Mouse (Mus musculus) spleen, adult 2 months (tissue): ENCODE measurements around the gene Notch2. TPM values are rescaled to one million over a fixed set of nuclear protein-coding genes. Genes with fewer than 3 reads are reported as not detected.

Experiments used
- DNase-seq, 2 experiments: peaks; one replicate each; pipeline versions ENCODE4 v3.0.0 to v3.0.0-alpha.2; 2012 to 2021; ENCODE audit warnings: low spot score in 2 of 2, low read depth in 1 of 2
- H3K27ac ChIP-seq: fragments of 200-500 bp; 2 replicates; pipeline ENCODE4 v1.5.1; 2012; ENCODE audit warnings: low read length, inconsistent platforms; ENCODE audit not compliant: insufficient read depth
- H3K27me3 ChIP-seq: fragments of 200-500 bp; 2 replicates; pipeline ENCODE4 v1.6.1; 2012; ENCODE audit warnings: mild to moderate bottlenecking, moderate library complexity, low read length, inconsistent platforms; ENCODE audit not compliant: control insufficient read depth, insufficient read depth
- H3K36me3 ChIP-seq: fragments of 200-500 bp; 2 replicates; pipeline ENCODE4 v1.6.1; 2012; ENCODE audit warnings: mild to moderate bottlenecking, low read length, inconsistent platforms; ENCODE audit not compliant: control insufficient read depth, insufficient read depth
- H3K4me1 ChIP-seq: fragments of 200-500 bp; 2 replicates; pipeline ENCODE4 v1.6.1; 2011; ENCODE audit warnings: inconsistent platforms; ENCODE audit not compliant: control insufficient read depth, insufficient read depth, insufficient read length
- H3K4me3 ChIP-seq: fragments of 200-500 bp; 2 replicates; pipeline ENCODE4 v1.5.1; 2011; ENCODE audit warnings: mild to moderate bottlenecking, inconsistent platforms; ENCODE audit not compliant: insufficient read depth, insufficient read length; ENCODE audit errors: extremely low read depth
- CTCF ChIP-seq: fragments of 200-500 bp; IDR thresholded peaks from 2 replicates; pipeline ENCODE4 v1.5.1; 2011; ENCODE audit warnings: mild to moderate bottlenecking, inconsistent platforms; ENCODE audit not compliant: insufficient read depth, insufficient read length, insufficient replicate concordance; ENCODE audit errors: extremely low read depth
- POLR2A ChIP-seq: fragments of 200-500 bp; IDR thresholded peaks from 2 replicates; pipeline ENCODE4 v1.6.1; 2011; ENCODE audit warnings: low read depth, low read length, inconsistent platforms
- WGBS: fragments of 180-500 bp; shearing (Covaris S2); methylation state at CpG from one replicate; pipeline ENCODE4 v1.1.7; 2018; 5-methylcytosine and 5-hydroxymethylcytosine counted together
- polyA plus RNA-seq: library from polyadenylated mRNA; depleted of rRNA; stranded (reverse); fragments of >200 nt; gene quantifications from 2 replicates; pipeline ENCODE4 v1.2.3, GENCODE M21; 2012

Notch2 gene
- polyA plus RNA-seq, 1 experiment, result 45.7 TPM

- Histone ChIP-seq H3K4me3 (peak overlapping the region; percentile 11), H3K4me1 (peaks cover 10% of the 10 kb centered on the region; the same call in 1 of the 2 replicates), H3K36me3 (peaks cover 4% of the 10 kb centered on the region; the same call in 1 of the 2 replicates), H3K27ac (peak overlapping the region; percentile 78), H3K27me3 (no peaks in the 10 kb centered on the region)
- TF ChIP-seq CTCF (no peak), POLR2A (no peak)
- 54% methylated on average over 8 of the region's 8 CpGs for WGBS
- DNase-seq, result peak in 1 of 2 experiments; percentile 31
Measured at GRCm38 (mm10) chr3:97980683-97981327, 32.5 kb upstream of the Notch2 start.

- no peak for DNase-seq
- Histone ChIP-seq H3K27me3 (no peaks in the 10 kb centered on the region), H3K36me3 (peaks cover 4% of the 10 kb centered on the region; the same call in 1 of the 2 replicates), H3K27ac (peak overlapping the region; percentile 11; the same call in 1 of the 2 replicates), H3K4me1 (peaks cover 10% of the 10 kb centered on the region; the same call in 1 of the 2 replicates), H3K4me3 (no peak overlapping the region)
- 94% methylated on average over 3 of the region's 3 CpGs for WGBS
- TF ChIP-seq POLR2A (no peak), CTCF (no peak)
Measured at GRCm38 (mm10) chr3:97981376-97981906, 31.9 kb upstream of the Notch2 start.

GRCm38 (mm10) chr3:97984870-97985506 lies 28.3 kb upstream of the Notch2 start:
- 91% methylated on average over 10 of the region's 10 CpGs for WGBS
- DNase-seq, result no peak
- Histone ChIP-seq H3K27ac (no peak overlapping the region), H3K4me1 (peaks cover 8% of the 10 kb centered on the region; the same call in 1 of the 2 replicates), H3K27me3 (no peaks in the 10 kb centered on the region), H3K36me3 (peaks cover 6% of the 10 kb centered on the region; the same call in 1 of the 2 replicates), H3K4me3 (no peak overlapping the region)
- TF ChIP-seq POLR2A (no peak), CTCF (no peak)

- Histone ChIP-seq H3K36me3 (peaks cover 6% of the 10 kb centered on the region; the same call in 1 of the 2 replicates), H3K4me1 (peaks cover 8% of the 10 kb centered on the region; the same call in 1 of the 2 replicates), H3K4me3 (no peak overlapping the region), H3K27me3 (no peaks in the 10 kb centered on the region), H3K27ac (no peak overlapping the region)
- TF ChIP-seq POLR2A, result no peak
- no peak for TF ChIP-seq CTCF
- WGBS, result 89% methylated on average over 3 of the region's 3 CpGs
- no peak for DNase-seq
Measured at GRCm38 (mm10) chr3:97985691-97986090, 27.6 kb upstream of the Notch2 start.

GRCm38 (mm10) chr3:97987153-97987552 lies 26.2 kb upstream of the Notch2 start:
- H3K4me3 ChIP-seq, result no peak overlapping the region
- DNase-seq, result no peak
- peaks cover 7% of the 10 kb centered on the region; the same call in 1 of the 2 replicates for H3K4me1 ChIP-seq
- H3K27ac ChIP-seq, result no peak overlapping the region
- peaks cover 8% of the 10 kb centered on the region; the same call in 1 of the 2 replicates for H3K36me3 ChIP-seq
- WGBS, result 100% methylated on average over 3 of the region's 3 CpGs
- H3K27me3 ChIP-seq, result no peaks in the 10 kb centered on the region
- TF ChIP-seq POLR2A (no peak), CTCF (no peak)

GRCm38 (mm10) chr3:97988756-97989155 lies 24.6 kb upstream of the Notch2 start:
- Histone ChIP-seq H3K36me3 (peaks cover 6% of the 10 kb centered on the region; the same call in 1 of the 2 replicates), H3K4me1 (peaks cover 10% of the 10 kb centered on the region; the same call in 1 of the 2 replicates), H3K4me3 (no peak overlapping the region), H3K27me3 (no peaks in the 10 kb centered on the region), H3K27ac (no peak overlapping the region)
- DNase-seq, result no peak
- no peak for TF ChIP-seq CTCF
- TF ChIP-seq POLR2A, result no peak
- 84% methylated on average over 4 of the region's 4 CpGs for WGBS
